Mouse (Mus musculus) lung, adult 2 months (tissue): ENCODE data around the gene Fscn2.

ENCODE experiments used
- CTCF ChIP-seq: fragments of 200-500 bp; IDR thresholded peaks from 2 replicates; pipeline ENCODE4 v1.5.1; 2011; ENCODE audit warnings: mild to moderate bottlenecking, low read length, control low read depth; ENCODE audit not compliant: insufficient read depth
- POLR2A ChIP-seq: fragments of 200-500 bp; IDR thresholded peaks from 2 replicates; pipeline ENCODE4 v1.6.1; 2011; ENCODE audit warnings: low read depth, mild to moderate bottlenecking, control low read depth, low read length, borderline replicate concordance; ENCODE audit errors: extremely low read depth

- TF ChIP-seq CTCF (no peak), POLR2A (no peak)
Observed at GRCm38 (mm10) chr11:120344310-120344920, 16.9 kb upstream of the Fscn2 start.
